Mouse (Mus musculus): ENCODE measurements at regions not wholly inside any gene's neighbourhood (a gene's known extent, or its start where the extent isn't known, plus 50 kb on each side); places are given as distances from the start of the nearest gene placed in this dataset.

DNA sequence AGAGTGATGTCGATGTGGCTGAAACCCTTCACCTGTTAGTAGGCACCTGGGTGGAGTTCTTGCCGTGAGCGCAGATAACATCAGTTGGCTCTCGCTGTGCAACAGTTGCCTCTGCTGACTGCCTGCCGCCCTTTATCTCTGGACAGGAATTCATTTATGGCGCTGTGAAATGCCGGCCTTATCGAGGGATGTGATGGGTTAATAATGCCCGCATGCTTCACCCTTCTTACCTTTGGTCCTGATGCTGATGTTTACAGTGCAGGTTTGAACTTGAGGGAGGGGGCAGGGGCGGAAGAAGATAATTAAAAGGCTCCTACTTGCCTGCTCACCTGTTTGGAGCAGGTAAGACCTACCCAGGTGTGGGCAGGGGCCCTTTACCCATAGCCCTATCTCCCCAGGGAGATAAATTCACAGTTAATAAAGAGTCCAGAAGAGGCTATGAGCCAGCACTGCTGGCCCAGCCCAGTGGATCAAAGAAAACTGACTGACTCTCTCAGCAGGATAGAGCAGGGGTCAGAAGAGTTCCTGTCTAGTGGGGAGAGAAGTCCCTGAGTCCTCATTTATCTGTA, 509.4 kb downstream of the Med13l start:
- no peak for DNase-seq

DNA sequence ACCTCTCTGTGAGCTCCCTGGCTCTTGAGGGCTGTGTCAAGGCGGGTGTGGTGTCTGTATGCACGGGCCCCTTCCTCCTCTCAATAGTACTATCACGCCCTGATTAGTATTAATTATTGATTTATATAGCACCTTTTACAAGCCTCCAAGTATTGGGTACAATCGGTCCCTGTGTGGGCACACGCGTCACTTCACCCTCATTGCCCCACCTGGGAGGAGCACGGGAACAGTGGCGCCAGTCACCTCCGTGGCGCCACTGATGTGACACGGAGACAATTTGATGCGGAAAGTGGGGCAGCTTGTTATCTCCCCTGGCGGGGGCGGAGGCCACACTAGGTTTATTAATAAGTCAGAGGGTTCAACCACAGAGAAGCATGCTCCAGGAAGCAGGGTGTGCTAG, 512.2 kb downstream of the Med13l start:
- DNase-seq: no peak

- no peak for DNase-seq
Measured at GRCm38 (mm10) chr5:119080747-119081146, 520.3 kb downstream of the Med13l start.

GRCm38 (mm10) chr5:119082895-119083294, 522.4 kb downstream of the Med13l start:
- DNase-seq: no peak

GRCm38 (mm10) chr5:119097576-119098193, 537.2 kb downstream of the Med13l start:
- DNase-seq: no peak

DNA sequence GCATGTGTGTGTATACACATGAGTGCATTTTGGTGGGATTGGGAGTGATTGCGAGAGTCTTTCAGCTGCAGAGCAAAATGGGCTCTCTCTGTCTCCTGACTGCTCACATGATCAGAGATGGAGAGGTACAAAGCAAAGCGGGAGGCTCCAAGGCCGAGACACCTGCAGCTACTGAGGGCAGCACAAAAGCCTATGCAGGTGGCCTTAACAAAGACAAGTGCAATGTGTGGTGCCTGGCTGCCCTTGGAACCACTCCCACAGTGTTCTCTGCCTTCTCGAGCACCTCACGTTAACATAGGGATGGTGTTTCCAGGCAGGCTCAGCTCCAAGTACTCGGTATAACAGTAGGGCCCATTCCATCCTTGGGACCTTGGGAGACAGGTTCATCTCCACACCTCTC, 539.3 kb downstream of the Med13l start:
- no peak for DNase-seq

DNA sequence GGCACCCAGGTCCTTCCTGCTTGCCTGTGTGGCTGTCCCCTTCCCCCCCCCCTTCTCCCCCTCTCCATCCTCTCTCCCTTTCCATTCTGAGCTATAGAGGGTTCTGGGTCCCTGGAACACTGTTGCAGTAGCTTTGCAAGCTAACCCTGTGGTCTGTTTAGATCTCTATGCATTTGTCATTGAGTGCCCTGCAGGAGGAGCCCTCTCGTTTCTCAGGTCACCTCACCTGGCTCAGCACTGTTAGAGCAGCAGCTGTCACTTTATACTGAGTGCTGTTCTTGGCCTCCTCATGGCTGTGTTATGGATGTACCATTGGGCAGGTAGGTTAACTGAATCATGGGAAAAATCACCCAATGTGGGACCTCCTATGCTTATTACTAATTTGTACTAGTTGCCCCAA, 543.0 kb downstream of the Med13l start:
- no peak for DNase-seq

- DNase-seq: no peak
Measured at GRCm38 (mm10) chr5:119107898-119108297, 547.4 kb downstream of the Med13l start.

DNA sequence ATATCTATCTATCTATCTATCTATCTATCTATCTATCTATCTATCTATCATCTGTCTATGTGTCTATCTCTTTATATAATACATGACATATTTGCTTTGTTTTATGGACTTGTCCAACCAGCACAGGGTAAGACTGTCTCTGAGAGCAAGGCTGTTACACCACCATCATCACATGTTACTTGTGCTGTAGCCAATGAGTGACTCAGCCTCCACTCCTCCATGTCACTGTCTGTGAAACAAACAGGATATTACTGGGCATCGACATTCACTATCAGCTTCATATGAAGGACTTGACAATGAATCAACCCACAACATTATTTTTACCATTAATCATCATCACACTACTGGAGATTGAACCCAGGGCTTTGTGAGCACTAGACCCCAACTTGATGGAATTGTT, 549.0 kb downstream of the Med13l start:
- no peak for DNase-seq

- DNase-seq: no peak
Measured at GRCm38 (mm10) chr5:119114074-119114473, 553.6 kb downstream of the Med13l start.

DNA sequence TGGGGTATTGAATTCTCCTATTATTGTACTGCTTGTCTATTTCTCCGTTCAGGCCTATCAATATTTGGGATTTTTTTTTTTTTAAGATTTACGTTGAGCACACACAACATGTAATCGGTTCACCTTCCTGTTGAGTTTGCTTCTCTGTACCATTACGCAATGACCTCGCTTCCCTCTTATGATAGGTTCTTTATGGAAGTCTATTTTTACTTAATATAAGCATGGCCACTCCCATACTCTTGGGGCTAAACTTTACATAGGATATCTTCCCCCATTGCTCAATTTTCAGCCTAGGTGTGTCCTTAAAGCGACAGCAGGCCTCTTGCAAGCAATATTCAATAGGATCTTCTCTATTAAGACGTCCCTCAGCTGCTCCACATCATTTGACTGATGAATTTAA, 544.7 kb upstream of the Tbx3 start:
- DNase-seq: no peak

DNA sequence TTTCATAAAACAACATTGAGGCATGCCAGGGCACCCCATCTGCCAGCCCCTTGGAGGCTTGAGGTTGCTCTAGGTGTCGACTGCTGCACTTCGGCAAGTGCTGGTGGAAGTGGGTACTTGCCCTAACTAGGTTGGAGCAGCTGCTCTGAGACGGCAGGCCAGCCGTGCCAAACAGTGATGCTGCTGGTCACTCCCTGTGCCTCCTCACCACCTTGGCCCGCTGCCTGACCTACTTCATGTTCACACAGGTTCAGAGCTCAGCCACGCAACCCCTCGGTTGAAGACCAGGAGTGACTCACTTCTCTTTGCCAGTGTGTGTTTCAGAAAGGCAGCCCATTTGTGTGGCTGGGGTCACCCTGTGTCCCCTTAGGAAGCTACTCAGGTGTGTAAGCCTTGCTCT, 540.3 kb upstream of the Tbx3 start:
- DNase-seq: no peak

DNA sequence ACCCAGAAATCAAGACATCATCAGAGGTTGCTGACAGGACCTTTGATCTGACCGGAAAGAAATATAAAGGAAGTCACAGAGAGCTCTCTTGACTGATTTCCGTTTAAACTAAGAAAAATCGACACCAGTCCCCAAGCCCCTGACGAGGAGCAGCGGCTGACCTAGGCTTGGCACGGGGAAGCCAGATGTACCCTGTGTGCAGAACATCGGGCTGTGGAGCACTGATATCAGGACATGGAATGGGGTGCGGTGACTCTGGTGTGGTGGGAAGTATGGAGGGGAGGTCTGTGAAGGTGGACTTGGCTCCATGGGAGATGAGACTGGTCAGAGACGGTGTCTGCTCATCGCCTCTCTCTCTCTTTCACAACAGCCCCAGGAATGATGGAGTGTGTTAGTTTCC, 539.0 kb upstream of the Tbx3 start:
- no peak for DNase-seq

GRCm38 (mm10) chr5:119133378-119133777, 537.1 kb upstream of the Tbx3 start:
- DNase-seq: no peak

GRCm38 (mm10) chr5:119136916-119137315, 533.6 kb upstream of the Tbx3 start:
- DNase-seq: no peak

- no peak for DNase-seq
Measured at GRCm38 (mm10) chr5:119137409-119137808, 533.1 kb upstream of the Tbx3 start.

DNA sequence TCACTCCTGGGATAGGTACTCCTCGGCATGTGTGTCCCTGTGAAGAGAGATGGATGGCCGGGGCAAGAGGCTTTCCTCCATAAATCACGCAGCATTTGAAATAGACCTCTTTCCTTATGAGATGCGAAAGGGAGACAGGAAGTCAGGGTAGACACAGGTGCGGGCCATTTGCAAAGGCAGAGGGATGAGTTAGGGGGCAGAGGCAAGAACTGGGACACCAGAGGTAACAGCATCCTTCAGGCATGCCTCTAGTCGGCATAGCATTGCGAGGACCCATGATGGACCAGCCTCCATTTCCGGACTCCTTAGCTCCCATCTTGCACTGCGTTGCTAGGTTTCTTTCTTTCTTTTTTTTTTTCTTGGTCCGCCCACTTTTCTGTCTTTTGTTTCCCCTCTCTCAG, 532.6 kb upstream of the Tbx3 start:
- DNase-seq: no peak

- no peak for DNase-seq
Measured at GRCm38 (mm10) chr5:119138293-119138692, 532.2 kb upstream of the Tbx3 start.

GRCm38 (mm10) chr5:119139336-119139735, 531.1 kb upstream of the Tbx3 start:
- DNase-seq: no peak

DNA sequence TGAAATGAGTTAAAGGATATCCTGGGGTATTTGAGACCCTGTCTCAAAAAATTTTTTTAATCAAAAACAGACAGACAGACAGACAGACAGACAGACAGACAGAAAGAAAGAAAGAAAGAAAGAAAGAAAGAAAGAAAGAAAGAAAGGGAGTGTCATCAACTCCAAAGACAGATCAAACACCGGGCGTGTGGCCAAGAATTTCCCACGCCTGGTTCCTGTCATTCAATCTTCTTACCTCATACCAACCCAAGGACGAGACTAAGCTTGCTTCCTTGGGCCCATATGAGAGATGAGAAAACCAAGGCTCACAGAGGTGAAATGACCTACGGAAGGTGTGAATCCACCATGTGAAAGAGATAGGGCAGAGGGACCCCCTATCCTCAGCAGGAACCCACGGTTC, 530.7 kb upstream of the Tbx3 start:
- no peak for DNase-seq

- DNase-seq: no peak
Measured at GRCm38 (mm10) chr5:119143411-119143810, 527.1 kb upstream of the Tbx3 start.

DNA sequence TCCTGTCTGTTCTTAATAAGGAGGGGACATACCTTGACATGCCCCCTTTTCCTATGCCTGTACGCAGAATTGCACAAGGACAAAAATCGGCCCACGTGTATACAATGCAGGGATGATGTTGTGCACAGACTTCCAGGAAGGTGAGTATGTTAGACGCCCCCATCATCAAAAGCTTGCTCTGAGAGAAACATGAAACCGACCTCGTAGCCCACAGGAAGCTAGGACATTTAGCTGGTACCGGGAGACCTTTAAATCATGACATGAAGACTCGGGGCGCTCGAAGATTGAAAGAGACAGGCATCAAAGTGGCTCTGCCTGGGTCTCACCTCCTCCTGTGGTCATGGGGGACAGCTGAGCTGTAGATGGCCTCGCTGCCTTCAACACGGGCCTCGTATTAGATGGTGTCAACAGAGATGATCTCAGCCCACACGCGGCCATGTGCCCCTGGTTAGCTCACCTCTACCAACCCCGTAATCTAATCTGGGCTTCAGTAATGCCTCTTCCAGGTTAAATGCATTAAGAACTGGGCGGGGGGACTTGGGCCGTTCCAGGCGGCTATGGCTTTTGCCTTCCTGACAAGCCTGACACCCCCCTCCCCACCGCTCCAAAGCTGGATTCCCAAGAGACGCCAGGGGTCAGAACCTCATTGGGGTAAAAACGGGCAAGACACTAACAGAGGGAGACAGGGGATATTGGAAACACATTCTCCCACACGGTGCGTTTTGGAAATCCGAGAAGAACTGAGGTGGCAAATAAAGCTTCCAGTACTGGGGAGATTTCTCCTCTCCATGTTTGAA, 520.9 kb upstream of the Tbx3 start:
- DNase-seq: no peak

- DNase-seq: no peak
Measured at GRCm38 (mm10) chr5:119153086-119153485, 517.4 kb upstream of the Tbx3 start.

DNA sequence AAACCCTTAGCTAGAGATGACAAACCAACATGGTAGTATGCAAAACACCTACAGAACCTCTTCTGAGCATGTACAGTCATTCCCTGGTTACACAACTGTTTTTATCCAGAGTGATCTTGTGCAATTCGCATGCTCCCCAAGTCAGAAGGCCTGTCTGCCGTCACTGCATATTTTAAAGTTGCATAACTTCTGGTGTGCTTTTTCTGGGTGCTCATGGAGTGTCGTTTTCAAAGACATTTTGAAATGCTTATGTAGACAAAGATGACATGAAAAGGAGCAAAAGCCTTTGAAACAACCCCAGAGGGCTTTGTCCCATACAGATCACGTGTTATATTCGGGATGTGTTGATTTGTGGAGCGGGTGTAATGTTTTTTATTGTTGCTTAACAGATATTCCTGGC, 513.8 kb upstream of the Tbx3 start:
- no peak for DNase-seq

- no peak for DNase-seq
Measured at GRCm38 (mm10) chr5:119158171-119158570, 512.3 kb upstream of the Tbx3 start.
